Mouse (Mus musculus) left cerebral cortex, adult 8-10 months (tissue): ENCODE measurements around the gene Frat1. TPM values are rescaled to one million over a fixed set of nuclear protein-coding genes. Genes with fewer than 3 reads are reported as not detected.

Experiments used
- total RNA-seq, 4 experiments: library from RNA; stranded (reverse); gene quantifications; 2 replicates each; pipeline ENCODE4 v1.2.4; 2022

Gene Frat1
- total RNA-seq, 4 experiments from 2014 or later, result 18.5 to 22.1 (median 20.7) TPM

Other genes starting within 250 kb of the Frat1 start
- 10 to 100 TPM; 13.5 to 15.5 (median 14.8) TPM for gene Gm340, start 247.6 kb upstream of the Frat1 start, total RNA-seq
- 10 to 100 TPM; 43.6 to 51.7 (median 48.7) TPM for gene Slit1, start 86.3 kb upstream of the Frat1 start, total RNA-seq
- gene Arhgap19, start 27.9 kb upstream of the Frat1 start, total RNA-seq, result 1 to 10 TPM; 3.2 to 5.5 (median 3.8) TPM
- 1 to 10 TPM; 5.9 to 8.2 (median 6.5) TPM for gene Frat2, start 18.2 kb downstream of the Frat1 start, total RNA-seq
- gene Rrp12, start 66.2 kb downstream of the Frat1 start, total RNA-seq, result 10 to 100 TPM; 30.1 to 33.4 (median 30.9) TPM
- gene Pgam1, start 82.0 kb downstream of the Frat1 start, total RNA-seq, result 100 to 1,000 TPM; 554 to 587 (median 579) TPM
- 10 to 100 TPM; 26.0 to 31.7 (median 29.0) TPM for gene Exosc1, start 103.5 kb downstream of the Frat1 start, total RNA-seq
- 10 to 100 TPM; 38.1 to 43.7 (median 42.7) TPM for gene Zdhhc16, start 103.5 kb downstream of the Frat1 start, total RNA-seq
- 10 to 100 TPM; 29.3 to 43.8 (median 34.7) TPM for gene Mms19, start 151.2 kb downstream of the Frat1 start, total RNA-seq
- gene Ubtd1, start 151.8 kb downstream of the Frat1 start, total RNA-seq, result 10 to 100 TPM; 12.0 to 13.2 (median 12.5) TPM
- under 1 TPM in 2 of 4 experiments, not detected in 2; 0.62 to 0.81 TPM for gene Ankrd2, start 206.0 kb downstream of the Frat1 start, total RNA-seq
- gene Hoga1, start 215.6 kb downstream of the Frat1 start, total RNA-seq, result 1 to 10 TPM; 4.8 to 6.0 (median 5.2) TPM
- 1 to 10 TPM in 1 of 4 experiments, under 1 TPM in 3; 0.36 to 1.2 (median 0.84) TPM for gene 4933411K16Rik, start 222.3 kb downstream of the Frat1 start, total RNA-seq